8 mouse cellular contexts compared by ENCODE assay signal in the genomic region with DNA sequence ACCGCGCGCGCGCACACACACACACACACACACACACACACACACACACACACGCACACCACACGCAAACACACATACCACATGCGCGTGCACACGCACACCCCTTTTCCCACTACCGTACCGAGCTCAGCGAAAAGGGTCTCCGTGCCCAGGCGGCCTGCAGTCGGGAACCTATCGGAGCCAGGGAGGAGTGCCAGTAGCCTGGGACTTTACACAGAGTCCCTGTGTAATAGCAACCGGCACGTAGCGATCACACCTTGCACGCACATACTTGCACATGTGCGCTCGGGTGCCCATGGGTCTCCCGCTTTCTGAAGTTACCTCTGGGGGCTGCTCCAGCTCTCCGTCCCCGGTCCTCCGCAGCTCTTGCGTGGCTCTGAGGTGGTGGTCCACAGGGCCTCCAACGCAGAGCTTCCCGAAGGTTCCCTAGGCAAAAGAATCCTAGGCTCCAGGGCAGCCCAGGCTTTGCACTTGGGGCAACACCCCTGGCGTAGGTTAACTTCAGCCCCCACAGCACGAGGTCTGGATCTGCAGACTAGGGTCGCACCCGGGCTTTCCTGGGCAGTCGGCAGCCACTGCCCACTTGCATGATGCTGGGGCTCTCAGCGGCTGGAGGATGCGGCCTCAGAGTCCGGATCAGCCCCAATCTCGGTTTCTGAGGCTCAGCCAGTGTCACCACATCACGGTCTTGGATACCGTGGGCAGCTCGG. TPM values are rescaled to one million over a fixed set of nuclear protein-coding genes. Genes with fewer than 3 reads are reported as not detected.
DNase-seq lines count a peak whose midpoint lies in the region; ATAC-seq and TF ChIP-seq lines count a peak whose summit lies in the region.

No protein-coding gene starts in this region.

- H3K27ac ChIP-seq in hindbrain, postnatal 0 days = peak overlapping the region; percentile 62
- peak overlapping the region; percentile 73 for H3K27ac ChIP-seq in neural tube, embryonic 13.5 days (replicated peaks)
- no peak overlapping the region for H3K27ac ChIP-seq in thymus, adult 2 months (ENCODE audit: control insufficient read depth, insufficient read depth, low read length)

- peak; percentile 71 for ATAC-seq in hindbrain, postnatal 0 days
- peak; percentile 68 for ATAC-seq in neural tube, embryonic 13.5 days (ENCODE audit: low read depth)

- WGBS in hindbrain, postnatal 0 days = under 1% methylated on average over 42 of the region's 42 CpGs
- under 1% methylated on average over 37 of the region's 42 CpGs for WGBS in neural tube, embryonic 13.5 days
- WGBS in thymus, adult 2 months = 7% methylated on average over 42 of the region's 42 CpGs

- H3K4me2 ChIP-seq in hindbrain, postnatal 0 days (ENCODE audit: low read depth, low read length) = peak overlapping the region; percentile 96
- peak overlapping the region; percentile 94 for H3K4me2 ChIP-seq in neural tube, embryonic 13.5 days

- peak overlapping the region; percentile 60 for H3K4me3 ChIP-seq in hindbrain, postnatal 0 days (ENCODE audit: low read length)
- H3K4me3 ChIP-seq in neural tube, embryonic 13.5 days = peak overlapping the region; percentile 64
- no peak overlapping the region for H3K4me3 ChIP-seq in thymus, adult 2 months (ENCODE audit: control insufficient read depth, insufficient read depth, low read length)

- H3K36me3 ChIP-seq in hindbrain, postnatal 0 days (ENCODE audit: insufficient read depth, low read length) = no peaks in the 10 kb centered on the region
- H3K36me3 ChIP-seq in neural tube, embryonic 13.5 days = no peaks in the 10 kb centered on the region
- H3K36me3 ChIP-seq in thymus, adult 2 months (ENCODE audit: control insufficient read depth, insufficient read depth, low read length) = no peaks in the 10 kb centered on the region

- TF ChIP-seq POLR2A in thymus, adult 2 months (IDR thresholded peaks at IDR 0.05; ENCODE audit: control insufficient read depth, extremely low read depth, insufficient read depth, low read length, poor library complexity) = no peak

- H3K27me3 ChIP-seq in hindbrain, postnatal 0 days (ENCODE audit: insufficient read depth, low read length) = no peaks in the 10 kb centered on the region; the same call in 1 of the 2 replicates
- H3K27me3 ChIP-seq in neural tube, embryonic 13.5 days = peaks cover 22% of the 10 kb centered on the region
- H3K27me3 ChIP-seq in thymus, adult 2 months (ENCODE audit: control insufficient read depth, insufficient read depth, low read length) = peaks cover 4% of the 10 kb centered on the region; the same call in 1 of the 2 replicates

- DNase-seq in embryo, embryonic 10 days (ENCODE audit: low spot score) = peak; percentile 51
- DNase-seq in embryo, embryonic 9.5 days (ENCODE audit: extremely low spot score) = no peak
- DNase-seq in right cerebral cortex, adult 2 months (ENCODE audit: low spot score in 2 of 2) = peak; percentile 8 to 14
- DNase-seq in right cerebral cortex, postnatal 14 days = no peak
- peak; percentile 42 for DNase-seq in hindbrain, postnatal 0 days (ENCODE audit: low spot score)
- no peak for DNase-seq in MN1 (ENCODE audit: low spot score)
- no peak for DNase-seq in thymus, adult 2 months

- peak overlapping the region; percentile 59 for H3K9ac ChIP-seq in hindbrain, postnatal 0 days (replicated peaks; ENCODE audit: low read length)
- H3K9ac ChIP-seq in neural tube, embryonic 13.5 days = peak overlapping the region; percentile 82

- TF ChIP-seq CTCF in hindbrain, postnatal 0 days (IDR thresholded peaks at IDR 0.05; ENCODE audit: low read depth) = peak; percentile 5; the same call in 1 of the 2 replicates
- TF ChIP-seq CTCF in thymus, adult 2 months (IDR thresholded peaks at IDR 0.05; ENCODE audit: borderline replicate concordance, control insufficient read depth, extremely low read depth, insufficient read depth, low read length, poor library complexity) = no peak

- H3K9me3 ChIP-seq in hindbrain, postnatal 0 days (ENCODE audit: low read length) = no peaks in the 10 kb centered on the region
- H3K9me3 ChIP-seq in neural tube, embryonic 13.5 days = no peaks in the 10 kb centered on the region

- H3K4me1 ChIP-seq in hindbrain, postnatal 0 days (ENCODE audit: insufficient read depth, low read length) = peaks cover 9% of the 10 kb centered on the region
- peaks cover 36% of the 10 kb centered on the region for H3K4me1 ChIP-seq in neural tube, embryonic 13.5 days (replicated peaks)
- no peaks in the 10 kb centered on the region for H3K4me1 ChIP-seq in thymus, adult 2 months (replicated peaks; ENCODE audit: control insufficient read depth, insufficient read depth, low read length)

RNA-seq across cellular contexts. Expression of gene Minar1, which starts 0.5 kb away (rescaled TPM):
- total RNA-seq in hindbrain, postnatal 0 days (2014; rRNA removed) = 22.8 and 30.7 TPM in 2 replicates
- polyA plus RNA-seq in hindbrain, postnatal 0 days (2015; fragmentation: Nextera tagmentation; extraction: Ambion mirVana) = 6.8 TPM in 2 replicates
- polyA plus RNA-seq in neural tube, embryonic 13.5 days (2015; fragmentation: Nextera tagmentation; extraction: Ambion mirVana) = 3.0 TPM in 2 replicates
- 0.04 and 0.05 TPM in 2 replicates for polyA plus RNA-seq in thymus, adult 2 months (2012; rRNA removed)

Comparison
In these comparisons a context has a peak if more than half of its experiments do, and no peak if none do; other contexts are left out.
1. DNase-seq: peak in embryo, embryonic 10 days (single experiment), right cerebral cortex, adult 2 months (2 of 2) and hindbrain, postnatal 0 days (single experiment); none in embryo, embryonic 9.5 days (single experiment), right cerebral cortex, postnatal 14 days (single experiment), MN1 (single experiment) and thymus, adult 2 months (single experiment).